Mouse (Mus musculus): ENCODE measurements around the gene Ptcd3.
"Not testable (repeated sequence)": the region's sequence is repeated elsewhere in the genome, so short reads cannot be mapped to it uniquely, and the experiment has no call there.

Ptcd3 gene

GRCm38 (mm10) chr6:71868809-71869208, 39.7 kb downstream of the Ptcd3 start:
- DNase-seq: peak in 1 of 2 experiments; percentile 14

GRCm38 (mm10) chr6:71867751-71868150, 40.8 kb downstream of the Ptcd3 start:
- no peak for DNase-seq

GRCm38 (mm10) chr6:71846906-71847305, 61.6 kb downstream of the Ptcd3 start:
- DNase-seq: not testable (repeated sequence)

- peak in 1 of 2 experiments; percentile 40 for DNase-seq
Measured at GRCm38 (mm10) chr6:71840597-71841290, 67.8 kb downstream of the Ptcd3 start.

- no peak for DNase-seq
Measured at GRCm38 (mm10) chr6:71839815-71840214, 68.7 kb downstream of the Ptcd3 start.

- DNase-seq: no peak
Measured at GRCm38 (mm10) chr6:71836811-71837210, 71.7 kb downstream of the Ptcd3 start.

- peak; percentile 97 to 99 for DNase-seq
Measured at GRCm38 (mm10) chr6:71831581-71831960, 77.0 kb downstream of the Ptcd3 start.

- DNase-seq: peak; percentile 97 to 99
Measured at GRCm38 (mm10) chr6:71830690-71831580, 77.6 kb downstream of the Ptcd3 start, which contains the start of gene Immt. Immt (plus strand) TSS chr6:71831331.

Data from kidney, postnatal 25 days (tissue).